Mouse (Mus musculus) heart, postnatal 10 days (tissue): ENCODE data around the gene Nemp1. TPM values are rescaled to one million over a fixed set of nuclear protein-coding genes. Genes with fewer than 3 reads are reported as not detected.

Source experiments
- DNase-seq, 2 experiments: peaks; one replicate each; pipeline ENCODE4 v3.0.0; 2021
- intact Hi-C: fragments of 180-260 bp; cut with DNase I; formaldehyde crosslinking; loops from one replicate; pipeline ENCODE4 v1.15.1; 2025
- total RNA-seq, 2 experiments: library from RNA; stranded (reverse); gene quantifications; 2 replicates each; pipeline ENCODE4 v1.2.3; 2021

Gene Nemp1
- total RNA-seq, 2 experiments from 2014 or later, result 5.0 to 7.0 TPM

- intact Hi-C loops, result no loop called here
- no peak for DNase-seq
Observed at GRCm38 (mm10) chr10:127704766-127705220, 38.1 kb downstream of the Nemp1 start, which contains the start of gene Myo1a. Gene Myo1a (plus strand): TSS chr10:127705170.

GRCm38 (mm10) chr10:127705783-127706182 is 39.1 kb downstream of the Nemp1 start:
- no peak for DNase-seq
- intact Hi-C loops, result no loop called here

DNA sequence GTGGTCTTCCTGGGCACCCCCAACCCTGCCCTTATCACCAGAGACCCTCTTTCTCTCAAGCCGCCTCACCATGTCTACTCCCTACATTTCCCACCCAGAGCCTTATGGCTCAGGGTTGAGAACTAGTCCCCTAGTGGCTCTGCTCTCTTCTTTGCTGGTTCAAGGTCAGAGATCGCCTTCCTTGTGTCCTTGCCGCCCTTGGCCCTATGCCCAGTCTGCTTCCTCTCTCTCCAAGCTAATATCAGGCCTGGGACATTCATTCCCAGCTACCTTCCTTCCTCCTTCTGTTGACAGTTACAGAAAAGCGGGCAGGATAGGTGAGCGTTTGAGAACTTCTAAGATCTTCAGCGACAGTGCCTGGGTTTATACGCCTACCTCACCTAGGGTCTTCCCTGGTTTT is 41.0 kb downstream of the Nemp1 start:
- intact Hi-C loops, result no loop called here
- DNase-seq, result peak; percentile 57 to 62

DNA sequence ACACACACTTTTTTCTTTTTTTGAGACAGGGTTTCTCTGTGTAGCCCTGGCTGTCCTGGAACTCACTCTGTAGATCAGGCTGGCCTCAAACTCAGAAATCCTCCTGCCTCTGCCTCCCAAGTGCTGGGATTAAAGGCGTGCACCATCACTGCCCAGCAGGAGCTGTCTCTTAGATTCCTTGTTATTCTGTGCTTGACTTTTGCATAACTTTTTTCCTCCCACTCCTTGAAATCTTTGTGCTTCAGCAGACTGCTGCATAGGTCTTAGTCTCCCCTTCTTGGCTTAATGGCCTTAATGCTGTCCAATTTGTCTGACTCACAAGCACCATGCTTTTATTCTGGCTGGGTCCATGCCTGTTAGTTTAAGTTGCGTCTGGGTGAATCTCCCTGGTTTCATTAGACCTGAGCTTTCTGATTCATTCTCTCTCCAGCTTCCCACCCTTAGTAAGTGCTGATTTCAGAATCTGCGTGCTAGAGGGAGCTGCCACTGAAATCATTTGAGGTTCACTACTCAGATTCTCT is 42.2 kb downstream of the Nemp1 start:
- DNase-seq, result no peak
- intact Hi-C loops, result no loop called here

GRCm38 (mm10) chr10:127710331-127710730 is 43.6 kb downstream of the Nemp1 start:
- no peak for DNase-seq
- intact Hi-C loops, result no loop called here

DNA sequence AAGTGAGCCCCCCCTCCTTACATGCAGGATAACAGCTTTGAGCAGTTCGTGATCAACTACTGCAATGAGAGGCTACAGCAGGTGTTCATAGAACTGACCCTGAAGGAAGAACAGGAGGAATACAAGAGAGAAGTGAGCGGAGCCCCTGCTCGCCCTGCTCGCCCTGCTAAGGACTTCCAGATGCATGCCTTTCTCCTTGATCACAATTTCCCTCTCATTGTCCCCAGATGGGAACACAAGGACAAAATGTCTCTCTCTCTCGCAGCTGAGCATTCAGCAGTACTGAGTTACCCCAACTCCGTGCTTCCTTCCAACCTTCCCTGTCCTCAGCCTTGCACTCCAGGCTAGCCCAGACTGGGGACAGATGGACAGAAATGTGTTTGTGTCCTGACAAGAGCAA is 46.0 kb downstream of the Nemp1 start:
- no peak for DNase-seq
- intact Hi-C loops, result no loop called here

DNA sequence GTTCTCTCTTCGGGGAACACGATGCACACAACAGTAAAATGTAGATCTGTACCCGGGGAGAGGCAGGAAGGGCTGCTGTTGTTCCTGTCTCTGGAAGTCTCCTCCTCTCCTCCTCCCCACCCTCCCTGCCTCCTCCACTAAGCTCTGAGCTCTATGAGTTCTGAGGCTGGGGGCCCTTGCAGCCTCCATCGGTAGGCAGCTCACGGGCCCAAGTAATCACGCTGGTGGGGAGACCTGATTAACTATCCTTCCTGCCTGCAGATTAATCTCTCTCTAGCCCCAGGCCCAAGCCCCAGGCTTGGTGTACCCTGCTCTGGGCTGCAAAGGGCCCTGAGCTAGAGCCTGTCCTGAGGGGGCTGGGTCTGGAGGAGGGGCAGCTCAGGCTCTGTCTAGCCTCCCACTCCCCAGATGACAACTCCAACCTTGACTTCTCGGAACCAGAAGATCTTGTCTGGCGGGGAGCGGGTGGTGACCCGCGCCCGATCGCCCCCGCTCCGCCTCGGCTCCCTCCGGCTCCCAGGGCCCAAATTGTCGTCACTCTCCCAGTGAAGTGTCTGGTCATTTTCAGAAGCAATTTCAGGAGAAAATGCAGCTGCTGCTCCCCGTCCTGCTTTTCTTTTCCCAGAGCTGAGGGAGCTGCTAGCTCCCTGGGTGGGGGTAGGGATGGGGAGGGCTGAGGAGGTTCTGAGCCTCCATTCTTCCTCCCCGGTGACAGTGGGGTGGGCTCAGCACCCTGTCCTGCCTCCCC is 55.1 kb downstream of the Nemp1 start:
- intact Hi-C loops, result no loop called here
- peak; percentile 32 to 46 for DNase-seq

GRCm38 (mm10) chr10:127724178-127724577 is 57.5 kb downstream of the Nemp1 start, which contains the start of gene Tac2:
Gene Tac2 (plus strand): TSS chr10:127724478.
- intact Hi-C loops, result no loop called here
- DNase-seq, result no peak

DNA sequence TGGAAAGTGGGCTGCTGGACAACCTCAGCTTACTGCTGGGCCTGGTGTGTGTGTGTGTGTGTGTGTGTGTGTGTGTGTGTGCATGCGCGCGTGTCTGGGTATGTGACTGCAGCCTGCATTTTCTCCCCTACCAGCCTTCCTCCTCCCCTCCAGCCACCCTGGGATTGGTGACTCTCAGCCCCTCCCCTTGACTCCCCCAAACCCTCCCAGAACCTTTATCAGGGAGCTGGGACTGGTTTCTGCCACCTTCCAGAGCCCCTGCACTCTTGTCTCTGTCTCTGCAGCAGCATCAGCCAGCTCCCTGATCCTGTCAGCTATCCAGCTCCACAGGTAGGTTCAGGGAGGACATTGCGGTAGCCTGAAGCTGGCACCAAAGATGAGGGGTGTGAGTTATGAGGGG is 58.4 kb downstream of the Nemp1 start:
- intact Hi-C loops, result no loop called here
- no peak for DNase-seq

- DNase-seq, result no peak
- intact Hi-C loops, result no loop called here
Observed at GRCm38 (mm10) chr10:127728437-127728836, 61.7 kb downstream of the Nemp1 start.

DNA sequence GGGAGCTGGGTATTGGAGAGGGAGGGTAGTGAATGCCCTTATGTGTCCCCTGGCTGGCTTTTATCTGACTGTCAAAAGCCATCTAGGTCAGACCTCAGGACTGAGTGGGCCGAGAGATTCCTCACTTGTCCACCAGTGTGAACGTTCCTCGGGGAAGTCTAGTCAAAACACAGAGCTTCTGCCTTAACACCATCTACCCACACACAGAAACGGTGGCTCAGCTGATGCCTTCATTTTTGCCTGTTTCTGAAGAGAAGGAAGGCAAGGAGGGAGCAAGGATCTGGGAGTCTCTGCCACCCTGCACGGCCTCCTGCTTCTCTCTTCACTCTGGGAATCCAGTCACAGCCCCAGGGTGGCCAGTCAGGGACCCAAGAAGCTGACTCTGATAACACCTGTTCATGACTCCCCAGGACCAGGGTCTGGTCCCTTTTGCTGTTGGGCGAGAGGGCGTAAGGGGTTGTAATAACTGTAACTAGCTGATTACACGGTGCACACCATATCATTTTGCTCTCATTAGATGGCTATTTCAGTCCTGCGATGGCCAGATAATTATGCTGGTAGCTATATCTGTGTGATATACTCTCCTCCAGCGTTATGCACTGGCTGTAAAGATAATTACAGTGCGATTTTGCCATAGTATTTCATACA is 63.7 kb downstream of the Nemp1 start:
- intact Hi-C loops, result no loop called here
- DNase-seq, result no peak

- no peak for DNase-seq
- intact Hi-C loops, result no loop called here
Observed at GRCm38 (mm10) chr10:127730933-127731310, 64.2 kb downstream of the Nemp1 start.

DNA sequence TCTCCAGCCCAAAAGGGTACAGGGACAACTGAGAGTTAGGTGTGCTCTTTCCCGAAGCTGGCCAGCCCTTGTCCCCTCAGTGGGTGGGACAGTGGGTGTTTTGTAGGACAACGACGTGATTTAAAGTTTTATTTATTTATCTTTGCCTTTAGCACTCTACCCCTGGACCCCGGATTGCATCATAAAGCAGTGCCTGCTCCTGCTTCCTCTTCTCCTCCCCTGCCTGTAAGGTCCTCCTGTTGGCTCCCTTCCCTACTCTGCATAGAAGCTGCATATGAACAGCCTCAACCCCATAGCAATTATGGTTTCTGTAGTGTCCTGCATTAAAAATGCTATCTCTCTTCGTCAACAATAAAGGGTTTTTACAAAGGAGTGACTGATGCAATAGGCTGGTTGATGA is 64.7 kb downstream of the Nemp1 start:
- intact Hi-C loops, result no loop called here
- no peak for DNase-seq

DNA sequence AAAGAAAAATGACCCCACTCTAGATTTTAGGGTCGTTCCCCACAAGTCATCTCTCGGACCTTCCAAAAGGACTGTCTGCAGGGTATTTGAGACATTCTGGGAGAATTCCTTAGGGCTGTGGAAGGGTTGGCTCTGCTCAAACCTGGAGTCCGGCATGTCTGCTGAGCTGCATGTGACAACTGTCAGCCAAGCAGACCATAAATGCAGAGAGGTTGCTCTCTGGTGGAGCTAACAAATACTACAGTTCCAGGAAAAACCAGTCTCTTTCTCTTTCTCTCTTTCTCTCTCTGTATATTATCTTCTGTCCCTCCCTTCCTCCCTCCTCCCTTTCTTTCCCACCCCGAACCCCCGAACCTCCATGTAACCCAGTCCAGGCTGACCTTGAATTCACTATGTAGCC is 67.7 kb downstream of the Nemp1 start:
- peak in 1 of 2 experiments; percentile 37 for DNase-seq
- intact Hi-C loops, result loop anchor here (1.0 to 2.0 kb wide), 3 partner anchors 40 to 94 kb away; no protein-coding TSS in a partner anchor

DNA sequence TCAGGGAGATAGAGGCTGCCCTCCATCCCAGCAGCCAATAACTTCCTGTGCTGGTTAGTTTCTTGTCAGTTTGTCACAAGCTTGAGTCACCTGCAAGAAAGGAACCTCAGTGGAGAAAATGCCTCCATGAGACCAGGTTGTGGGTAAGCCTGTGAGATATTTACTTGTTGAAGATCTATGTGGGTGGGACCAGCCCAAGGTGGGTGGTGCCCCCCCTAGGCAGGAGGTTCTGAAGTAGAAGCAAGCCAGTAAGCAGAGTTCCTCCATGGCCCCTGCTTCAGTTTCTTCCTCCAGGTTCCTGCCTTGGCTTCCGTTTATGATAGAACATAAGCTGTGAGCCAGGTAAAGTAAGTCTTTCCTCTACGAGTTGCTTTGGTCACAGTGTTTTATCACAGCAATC is 69.6 kb downstream of the Nemp1 start:
- DNase-seq, result no peak
- intact Hi-C loops, result no loop called here

DNA sequence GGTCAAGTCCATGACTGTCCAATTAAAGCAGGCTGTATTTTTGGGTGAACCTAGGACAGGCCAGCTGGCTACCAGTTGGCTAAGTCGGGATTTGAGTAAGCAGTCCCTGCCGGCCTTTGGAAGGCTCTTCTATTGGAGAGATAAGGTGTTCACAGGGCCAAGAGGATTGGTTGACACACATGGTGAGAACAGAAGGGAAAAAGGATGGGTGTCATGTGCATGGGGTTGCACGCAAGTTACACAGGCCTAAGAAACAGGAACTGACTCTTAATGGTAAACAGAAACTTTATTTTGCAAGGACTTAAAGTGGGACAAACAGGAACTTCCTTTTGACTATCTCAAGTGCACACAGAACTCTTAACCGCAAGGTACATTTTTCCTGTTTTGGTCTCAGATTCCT is 70.2 kb downstream of the Nemp1 start:
- intact Hi-C loops, result no loop called here
- no peak for DNase-seq

DNA sequence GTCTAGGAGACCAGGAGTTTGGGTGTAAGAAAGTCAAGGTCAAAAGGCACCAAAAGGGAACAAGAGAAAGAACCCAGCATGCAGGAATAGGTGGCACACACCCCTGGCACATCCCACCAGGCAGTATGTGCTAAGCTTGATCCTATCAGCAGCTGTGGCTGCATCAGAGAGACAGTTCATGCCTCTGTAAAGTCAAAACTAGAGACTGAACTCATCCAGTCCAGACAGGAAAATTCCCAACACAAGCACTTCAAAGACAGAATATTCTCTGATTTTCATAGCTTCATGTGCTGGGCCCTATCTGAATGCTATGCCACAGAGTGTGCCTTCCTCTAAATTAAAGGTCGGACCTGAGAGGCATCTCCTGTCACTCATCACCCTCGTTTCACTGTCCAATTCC is 70.9 kb downstream of the Nemp1 start:
- no peak for DNase-seq
- intact Hi-C loops, result no loop called here

DNA sequence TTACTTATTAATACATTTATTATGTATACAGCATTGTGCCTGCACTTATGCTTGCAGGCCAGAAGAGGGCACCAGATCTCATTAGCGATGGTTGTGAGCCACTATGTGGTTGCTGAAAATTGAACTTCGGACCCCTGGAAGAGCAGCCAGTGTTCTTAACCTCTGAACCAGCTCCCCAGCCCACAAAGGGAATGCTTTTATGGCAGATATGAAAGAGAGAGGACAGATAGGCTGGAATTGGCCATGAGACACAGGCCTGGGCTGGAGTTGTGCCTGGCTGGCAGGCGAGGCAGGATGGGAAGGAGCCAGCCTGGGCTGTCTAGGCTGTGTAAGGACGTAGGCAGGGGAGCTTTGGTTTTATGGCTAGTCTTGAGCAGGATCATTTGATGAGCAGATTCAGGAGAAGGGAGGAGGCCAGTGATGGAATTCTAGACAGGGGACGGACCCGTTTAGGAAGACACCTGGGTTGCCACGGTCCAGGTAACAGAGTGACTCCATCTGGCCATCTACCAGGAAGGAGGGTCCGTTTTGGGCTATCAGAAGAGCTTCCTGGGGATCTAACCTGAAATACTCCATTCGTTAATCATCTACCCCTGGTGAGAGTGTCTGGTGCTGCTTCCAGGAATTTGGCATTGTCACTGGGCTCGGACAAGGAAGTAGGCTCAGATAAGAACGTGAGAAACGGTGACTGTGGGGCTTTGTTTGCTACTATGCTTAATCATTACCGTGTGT is 71.6 kb downstream of the Nemp1 start:
- intact Hi-C loops, result loop anchor here (1.0 to 2.0 kb wide), 2 partner anchors 199 to 270 kb away; no protein-coding TSS in a partner anchor
- DNase-seq, result peak; percentile 30 to 56

DNA sequence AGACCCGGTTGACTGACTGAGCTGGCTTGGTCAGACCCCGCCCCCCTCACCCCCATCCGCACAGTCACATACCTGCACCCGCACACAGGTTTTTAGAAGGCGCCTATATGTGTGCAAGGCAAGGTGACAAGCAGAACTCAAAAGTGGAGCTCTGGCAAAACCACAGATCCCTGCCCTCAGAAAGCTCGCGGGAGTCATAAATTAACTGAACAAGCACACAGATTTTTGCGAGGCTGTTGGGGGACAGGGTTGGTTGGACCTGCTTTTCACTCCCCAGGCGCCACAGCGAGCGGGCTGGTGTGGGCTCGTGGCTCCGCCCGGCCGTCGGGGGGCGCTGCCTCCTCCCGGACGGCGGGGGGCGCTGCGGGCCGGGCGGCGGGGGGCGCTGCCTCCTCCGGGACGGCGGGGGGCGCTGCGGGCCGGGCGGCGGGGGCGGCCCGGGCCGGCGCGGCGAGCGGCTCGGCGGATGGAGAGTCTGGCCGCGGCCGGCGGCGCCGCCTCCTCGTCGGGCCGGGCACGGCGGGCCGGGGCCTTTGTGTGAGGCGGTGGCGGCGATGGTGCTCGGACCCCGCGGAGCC is 72.5 kb downstream of the Nemp1 start, which contains the start of gene Zbtb39:
Gene Zbtb39 (plus strand): TSS at position 456 of the 578 bp plus-strand sequence.
- intact Hi-C loops, result loop anchor here (2.0 kb wide), 1 partner anchor 270 kb away; no protein-coding TSS in a partner anchor
- peak; percentile 84 to 85 for DNase-seq

- peak in 1 of 2 experiments; percentile 56 for DNase-seq
- intact Hi-C loops, result loop anchor here (2.0 kb wide), 1 partner anchor 269 kb away; no protein-coding TSS in a partner anchor
Observed at GRCm38 (mm10) chr10:127739661-127740161, 73.0 kb downstream of the Nemp1 start.
